Mouse (Mus musculus) spleen, adult 2 months (tissue): Measurements from ENCODE around the gene Ucp1.

Source experiments
- CTCF ChIP-seq: fragments of 200-500 bp; IDR thresholded peaks from 2 replicates; pipeline ENCODE4 v1.5.1; 2011; ENCODE audit warnings: mild to moderate bottlenecking, inconsistent platforms; ENCODE audit not compliant: insufficient read depth, insufficient read length, insufficient replicate concordance; ENCODE audit errors: extremely low read depth
- POLR2A ChIP-seq: fragments of 200-500 bp; IDR thresholded peaks from 2 replicates; pipeline ENCODE4 v1.6.1; 2011; ENCODE audit warnings: low read depth, low read length, inconsistent platforms

DNA sequence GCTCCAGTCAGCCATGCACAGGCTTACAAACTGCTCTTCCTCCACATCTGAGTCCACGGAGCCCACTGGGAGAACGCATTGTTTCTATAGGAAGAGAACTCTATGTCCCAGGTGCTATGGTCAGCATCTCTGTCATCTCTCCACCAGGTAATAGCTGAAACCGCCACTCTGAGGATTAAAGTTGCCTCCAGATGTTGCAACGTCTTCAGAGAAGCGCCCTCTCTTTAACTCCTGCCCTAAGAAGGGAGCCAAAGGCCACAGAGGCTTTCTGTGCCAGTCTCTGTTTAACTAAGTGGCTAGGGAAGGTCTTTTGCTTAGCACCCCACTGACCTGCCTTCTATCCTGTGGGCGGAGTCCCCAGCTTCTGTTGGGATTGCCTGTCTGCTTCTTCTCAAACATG, 39.3 kb upstream of the Ucp1 start:
- TF ChIP-seq CTCF (no peak), POLR2A (no peak)
